Mouse (Mus musculus): ENCODE measurements around the gene Hnrnpf. TPM values are rescaled to one million over a fixed set of nuclear protein-coding genes. Genes with fewer than 3 reads are reported as not detected.
A peak's percentile ranks its signal among the peaks of the same experiment; 100 is the strongest.

Hnrnpf gene
- polyA plus RNA-seq, 1 experiment from 2014 or later = 798 TPM

GRCm38 (mm10) chr6:117922041-117922440, 21.9 kb downstream of the Hnrnpf start:
- 87% methylated on average over 3 of the region's 3 CpGs for WGBS
- Histone ChIP-seq H3K4me2 (ENCODE audit: low read length) (no peak overlapping the region), H3K9me3 (ENCODE audit: control insufficient read depth, low read length) (no peaks in the 10 kb centered on the region), H3K27ac (ENCODE audit: low read depth) (no peak overlapping the region), H3K4me3 (ENCODE audit: low read depth, low read length) (no peak overlapping the region), H3K27me3 (replicated peaks; ENCODE audit: control insufficient read depth, insufficient read depth, low read length) (no peaks in the 10 kb centered on the region), H3K4me1 (replicated peaks; ENCODE audit: control insufficient read depth, insufficient read depth, low read length) (peaks cover 15% of the 10 kb centered on the region), H3K36me3 (ENCODE audit: control insufficient read depth, insufficient read depth, low read length) (peaks cover 64% of the 10 kb centered on the region), H3K9ac (ENCODE audit: low read length) (no peak overlapping the region)
- no peak for ATAC-seq (replicated peaks; ENCODE audit: low FRiP score, low TSS enrichment, low read depth)
- DNase-seq (ENCODE audit: low spot score) = no peak

- Histone ChIP-seq H3K9ac (ENCODE audit: low read length) (no peak overlapping the region), H3K36me3 (ENCODE audit: control insufficient read depth, insufficient read depth, low read length) (peaks cover 58% of the 10 kb centered on the region), H3K9me3 (ENCODE audit: control insufficient read depth, low read length) (no peaks in the 10 kb centered on the region), H3K4me2 (ENCODE audit: low read length) (no peak overlapping the region), H3K27ac (ENCODE audit: low read depth) (no peak overlapping the region), H3K4me3 (ENCODE audit: low read depth, low read length) (no peak overlapping the region), H3K27me3 (replicated peaks; ENCODE audit: control insufficient read depth, insufficient read depth, low read length) (no peaks in the 10 kb centered on the region), H3K4me1 (replicated peaks; ENCODE audit: control insufficient read depth, insufficient read depth, low read length) (no peaks in the 10 kb centered on the region; the same call in 1 of the 2 replicates)
- ATAC-seq (replicated peaks; ENCODE audit: low FRiP score, low TSS enrichment, low read depth) (no peak), DNase-seq (ENCODE audit: low spot score) (no peak)
- 79% methylated on average over 4 of the region's 4 CpGs for WGBS
Measured at GRCm38 (mm10) chr6:117926871-117927491, 26.9 kb downstream of the Hnrnpf start.

- Histone ChIP-seq H3K4me3 (ENCODE audit: low read depth, low read length) (no peak overlapping the region), H3K4me2 (ENCODE audit: low read length) (no peak overlapping the region), H3K9ac (ENCODE audit: low read length) (no peak overlapping the region), H3K9me3 (ENCODE audit: control insufficient read depth, low read length) (no peaks in the 10 kb centered on the region), H3K27me3 (replicated peaks; ENCODE audit: control insufficient read depth, insufficient read depth, low read length) (no peaks in the 10 kb centered on the region), H3K4me1 (replicated peaks; ENCODE audit: control insufficient read depth, insufficient read depth, low read length) (no peaks in the 10 kb centered on the region), H3K27ac (ENCODE audit: low read depth) (no peak overlapping the region), H3K36me3 (ENCODE audit: control insufficient read depth, insufficient read depth, low read length) (peaks cover 50% of the 10 kb centered on the region)
- WGBS = 89% methylated on average over 7 of the region's 7 CpGs
- no peak for DNase-seq (ENCODE audit: low spot score)
- no peak for ATAC-seq (replicated peaks; ENCODE audit: low FRiP score, low TSS enrichment, low read depth)
Measured at GRCm38 (mm10) chr6:117927955-117928354, 27.8 kb downstream of the Hnrnpf start.

- no peaks in the 10 kb centered on the region for H3K9me3 ChIP-seq (ENCODE audit: control insufficient read depth, low read length)
- DNase-seq (ENCODE audit: low spot score) (no peak), ATAC-seq (replicated peaks; ENCODE audit: low FRiP score, low TSS enrichment, low read depth) (no peak)
- H3K9ac ChIP-seq (ENCODE audit: low read length) = no peak overlapping the region
- peaks cover 44% of the 10 kb centered on the region for H3K36me3 ChIP-seq (ENCODE audit: control insufficient read depth, insufficient read depth, low read length)
- 86% methylated on average over 5 of the region's 5 CpGs for WGBS
- H3K27me3 ChIP-seq (replicated peaks; ENCODE audit: control insufficient read depth, insufficient read depth, low read length) = no peaks in the 10 kb centered on the region
- no peaks in the 10 kb centered on the region for H3K4me1 ChIP-seq (replicated peaks; ENCODE audit: control insufficient read depth, insufficient read depth, low read length)
- H3K27ac ChIP-seq (ENCODE audit: low read depth) = no peak overlapping the region
- no peak overlapping the region for H3K4me2 ChIP-seq (ENCODE audit: low read length)
- H3K4me3 ChIP-seq (ENCODE audit: low read depth, low read length) = no peak overlapping the region
Measured at GRCm38 (mm10) chr6:117928746-117929145, 28.6 kb downstream of the Hnrnpf start.

GRCm38 (mm10) chr6:117929945-117930655, 30.0 kb downstream of the Hnrnpf start:
- ATAC-seq (replicated peaks; ENCODE audit: low FRiP score, low TSS enrichment, low read depth) (0 out of 2 replicates have a peak, but pooled peaks have one; percentile 42), DNase-seq (ENCODE audit: low spot score) (no peak)
- Histone ChIP-seq H3K9me3 (ENCODE audit: control insufficient read depth, low read length) (no peaks in the 10 kb centered on the region), H3K36me3 (ENCODE audit: control insufficient read depth, insufficient read depth, low read length) (peaks cover 44% of the 10 kb centered on the region), H3K27ac (ENCODE audit: low read depth) (no peak overlapping the region), H3K9ac (ENCODE audit: low read length) (no peak overlapping the region), H3K4me1 (replicated peaks; ENCODE audit: control insufficient read depth, insufficient read depth, low read length) (no peaks in the 10 kb centered on the region), H3K4me2 (ENCODE audit: low read length) (no peak overlapping the region), H3K4me3 (ENCODE audit: low read depth, low read length) (no peak overlapping the region), H3K27me3 (replicated peaks; ENCODE audit: control insufficient read depth, insufficient read depth, low read length) (no peaks in the 10 kb centered on the region)
- 94% methylated on average over 3 of the region's 3 CpGs for WGBS

GRCm38 (mm10) chr6:117932325-117933051, 32.4 kb downstream of the Hnrnpf start:
- no peak for ATAC-seq (replicated peaks; ENCODE audit: low FRiP score, low TSS enrichment, low read depth)
- Histone ChIP-seq H3K27ac (ENCODE audit: low read depth) (no peak overlapping the region), H3K36me3 (ENCODE audit: control insufficient read depth, insufficient read depth, low read length) (peaks cover 25% of the 10 kb centered on the region), H3K27me3 (replicated peaks; ENCODE audit: control insufficient read depth, insufficient read depth, low read length) (no peaks in the 10 kb centered on the region), H3K4me1 (replicated peaks; ENCODE audit: control insufficient read depth, insufficient read depth, low read length) (no peaks in the 10 kb centered on the region), H3K4me2 (ENCODE audit: low read length) (no peak overlapping the region), H3K9me3 (ENCODE audit: control insufficient read depth, low read length) (no peaks in the 10 kb centered on the region), H3K9ac (ENCODE audit: low read length) (no peak overlapping the region), H3K4me3 (ENCODE audit: low read depth, low read length) (no peak overlapping the region)
- 49% methylated on average over 11 of the region's 11 CpGs for WGBS
- no peak for DNase-seq (ENCODE audit: low spot score)

- H3K9me3 ChIP-seq (ENCODE audit: control insufficient read depth, low read length) = no peaks in the 10 kb centered on the region
- 87% methylated on average over 6 of the region's 6 CpGs for WGBS
- H3K27me3 ChIP-seq (replicated peaks; ENCODE audit: control insufficient read depth, insufficient read depth, low read length) = no peaks in the 10 kb centered on the region
- no peak overlapping the region for H3K27ac ChIP-seq (ENCODE audit: low read depth)
- H3K4me3 ChIP-seq (ENCODE audit: low read depth, low read length) = no peak overlapping the region
- no peak overlapping the region for H3K9ac ChIP-seq (ENCODE audit: low read length)
- H3K4me2 ChIP-seq (ENCODE audit: low read length) = no peak overlapping the region
- ATAC-seq (replicated peaks; ENCODE audit: low FRiP score, low TSS enrichment, low read depth) (no peak), DNase-seq (ENCODE audit: low spot score) (no peak)
- peaks cover 8% of the 10 kb centered on the region; the same call in 1 of the 2 replicates for H3K36me3 ChIP-seq (ENCODE audit: control insufficient read depth, insufficient read depth, low read length)
- no peaks in the 10 kb centered on the region for H3K4me1 ChIP-seq (replicated peaks; ENCODE audit: control insufficient read depth, insufficient read depth, low read length)
Measured at GRCm38 (mm10) chr6:117934301-117934700, 34.2 kb downstream of the Hnrnpf start.

- Histone ChIP-seq H3K4me2 (ENCODE audit: low read length) (no peak overlapping the region), H3K27me3 (replicated peaks; ENCODE audit: control insufficient read depth, insufficient read depth, low read length) (no peaks in the 10 kb centered on the region), H3K36me3 (ENCODE audit: control insufficient read depth, insufficient read depth, low read length) (no peaks in the 10 kb centered on the region), H3K9me3 (ENCODE audit: control insufficient read depth, low read length) (no peaks in the 10 kb centered on the region), H3K4me1 (replicated peaks; ENCODE audit: control insufficient read depth, insufficient read depth, low read length) (no peaks in the 10 kb centered on the region), H3K27ac (ENCODE audit: low read depth) (no peak overlapping the region), H3K4me3 (ENCODE audit: low read depth, low read length) (no peak overlapping the region), H3K9ac (ENCODE audit: low read length) (no peak overlapping the region)
- DNase-seq (ENCODE audit: low spot score) (no peak), ATAC-seq (replicated peaks; ENCODE audit: low FRiP score, low TSS enrichment, low read depth) (no peak)
- 84% methylated on average over 14 of the region's 14 CpGs for WGBS
Measured at GRCm38 (mm10) chr6:117935681-117936612, 35.8 kb downstream of the Hnrnpf start.
